Mouse (Mus musculus) gastrocnemius, postnatal 36 days (tissue): Measurements from ENCODE around the gene Irak4. TPM values are rescaled to one million over a fixed set of nuclear protein-coding genes. Genes with fewer than 3 reads are reported as not detected.

Source experiments
- DNase-seq, 2 experiments: peaks; one replicate each; pipeline ENCODE4 v3.0.0; 2022
- intact Hi-C: fragments of 180-260 bp; cut with DNase I; formaldehyde crosslinking; loops from one replicate; pipeline ENCODE4 v1.15.1; 2025
- total RNA-seq, 2 experiments: library from RNA; stranded (reverse); gene quantifications; 2 replicates each; pipeline ENCODE4 v1.2.3; 2021

Gene Irak4
- total RNA-seq, 2 experiments from 2014 or later, result 2.5 to 2.8 TPM

DNA sequence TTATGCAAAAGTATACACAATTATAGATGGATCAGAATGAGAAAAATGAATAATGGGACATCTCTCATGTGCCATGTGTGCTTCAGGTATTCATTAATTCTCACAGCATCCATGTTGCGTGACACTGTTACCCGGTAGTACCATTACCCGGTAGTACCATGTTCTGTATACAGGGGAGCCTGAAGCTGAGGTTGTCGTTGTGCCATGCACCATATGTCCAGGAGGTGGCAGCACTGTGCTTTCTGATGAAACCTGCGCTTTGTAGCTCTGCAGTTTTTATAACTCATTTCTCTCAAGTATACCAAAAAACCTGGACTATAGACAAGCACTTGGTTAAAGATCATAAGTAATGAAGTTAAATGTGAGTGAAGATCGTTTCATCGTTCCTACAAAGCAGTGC is 14.0 kb downstream of the Irak4 start:
- intact Hi-C loops, result loop anchor here (2.0 kb wide), 1 partner anchor 103 kb away; no protein-coding TSS in a partner anchor
- peak; percentile 70 to 83 for DNase-seq

- DNase-seq, result no peak
- intact Hi-C loops, result loop anchor here (2.0 kb wide), 1 partner anchor 48 kb away; no protein-coding TSS in a partner anchor
These were observed 15.6 kb downstream of the Irak4 start for GRCm38 (mm10) chr15:94558895-94559656.

DNA sequence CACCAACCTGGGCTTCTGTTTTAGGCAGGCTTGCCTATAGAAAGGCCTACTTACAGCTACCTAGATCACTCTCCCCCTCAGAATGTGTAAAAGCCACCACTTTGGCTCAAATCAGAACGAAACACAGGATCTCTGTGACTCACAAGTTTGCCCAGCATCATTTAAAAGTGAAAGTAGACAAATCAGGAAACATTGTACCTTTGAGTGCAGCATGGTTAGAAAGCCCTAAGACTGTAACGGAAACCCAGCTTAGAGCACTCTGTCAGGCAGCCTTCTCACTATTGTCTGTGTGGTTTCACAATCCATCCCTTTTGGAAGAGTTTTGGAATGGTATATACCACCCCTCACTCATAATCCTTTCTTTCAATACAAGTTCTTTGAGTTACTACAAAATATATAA is 21.5 kb downstream of the Irak4 start:
- no peak for DNase-seq
- intact Hi-C loops, result no loop called here

DNA sequence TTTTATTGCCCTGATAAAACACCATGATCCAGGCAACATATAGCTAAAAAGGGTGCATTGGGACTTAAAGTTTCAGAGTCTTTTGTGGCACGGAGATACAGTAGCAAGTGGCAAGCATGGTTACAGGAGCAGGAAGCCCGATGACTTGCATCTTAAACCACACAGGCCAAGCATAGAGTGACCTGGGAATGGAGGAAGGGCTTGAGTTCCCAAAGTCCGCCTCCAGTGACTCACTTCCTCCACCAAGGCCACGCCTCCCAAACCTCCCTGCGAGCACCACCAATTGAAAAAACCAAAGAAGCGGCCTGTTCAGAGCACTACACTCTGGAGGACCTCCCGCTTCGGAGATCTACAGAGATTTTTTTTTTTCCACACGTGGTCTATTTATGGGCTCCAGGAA is 22.4 kb downstream of the Irak4 start:
- intact Hi-C loops, result no loop called here
- no peak for DNase-seq

DNA sequence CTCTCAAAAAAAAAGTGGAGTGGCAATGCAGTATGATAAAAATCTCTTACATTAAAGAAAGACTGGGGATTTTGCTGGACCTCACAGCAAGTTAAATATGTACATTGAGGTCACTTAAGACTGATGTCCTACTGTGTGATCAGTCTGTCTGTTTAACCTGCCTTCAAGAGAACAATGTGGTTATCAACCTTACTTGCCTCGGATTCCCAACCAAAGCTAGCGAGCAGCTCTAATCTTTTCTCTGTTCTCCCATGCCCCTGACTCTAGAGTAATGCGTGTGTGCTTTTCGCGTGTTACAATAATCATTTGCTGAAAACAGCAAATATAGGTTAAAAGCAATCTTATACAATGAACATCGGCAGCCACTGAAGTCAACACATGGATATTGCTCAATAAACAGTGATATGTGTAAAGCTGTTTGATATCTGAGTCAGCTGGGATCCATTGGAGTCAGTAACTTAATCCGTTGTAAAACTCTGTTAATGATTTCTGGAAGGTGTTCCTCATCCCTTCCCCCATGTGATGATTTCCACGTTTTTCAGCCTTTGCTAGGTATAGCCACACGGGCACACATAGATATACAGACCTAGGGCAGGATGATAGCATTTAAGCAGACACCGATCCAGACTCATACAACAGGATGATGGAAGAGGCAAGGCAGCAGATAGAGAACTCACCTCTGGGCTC is 25.2 kb downstream of the Irak4 start:
- no peak for DNase-seq
- intact Hi-C loops, result no loop called here

GRCm38 (mm10) chr15:94571501-94571900 is 28.1 kb downstream of the Irak4 start:
- no peak for DNase-seq
- intact Hi-C loops, result no loop called here

DNA sequence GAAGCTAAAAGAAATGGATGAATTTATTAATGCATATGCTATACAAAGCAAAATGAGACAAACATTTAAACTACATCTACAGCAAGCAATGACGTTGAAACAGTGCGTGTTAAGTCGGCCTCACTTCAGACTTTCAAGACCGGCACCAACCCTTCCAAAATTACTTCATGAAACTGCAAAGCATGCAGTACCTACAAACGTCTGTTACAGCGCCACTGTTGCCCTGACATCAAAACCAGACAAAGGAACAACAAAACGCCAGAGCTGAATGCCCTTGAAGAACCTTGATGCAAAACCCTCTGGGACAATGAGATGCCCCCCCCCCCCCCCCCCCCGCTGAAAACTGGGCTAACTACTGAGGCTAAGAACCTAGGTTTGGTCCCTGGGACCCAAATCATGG is 29.3 kb downstream of the Irak4 start:
- intact Hi-C loops, result no loop called here
- no peak for DNase-seq

DNA sequence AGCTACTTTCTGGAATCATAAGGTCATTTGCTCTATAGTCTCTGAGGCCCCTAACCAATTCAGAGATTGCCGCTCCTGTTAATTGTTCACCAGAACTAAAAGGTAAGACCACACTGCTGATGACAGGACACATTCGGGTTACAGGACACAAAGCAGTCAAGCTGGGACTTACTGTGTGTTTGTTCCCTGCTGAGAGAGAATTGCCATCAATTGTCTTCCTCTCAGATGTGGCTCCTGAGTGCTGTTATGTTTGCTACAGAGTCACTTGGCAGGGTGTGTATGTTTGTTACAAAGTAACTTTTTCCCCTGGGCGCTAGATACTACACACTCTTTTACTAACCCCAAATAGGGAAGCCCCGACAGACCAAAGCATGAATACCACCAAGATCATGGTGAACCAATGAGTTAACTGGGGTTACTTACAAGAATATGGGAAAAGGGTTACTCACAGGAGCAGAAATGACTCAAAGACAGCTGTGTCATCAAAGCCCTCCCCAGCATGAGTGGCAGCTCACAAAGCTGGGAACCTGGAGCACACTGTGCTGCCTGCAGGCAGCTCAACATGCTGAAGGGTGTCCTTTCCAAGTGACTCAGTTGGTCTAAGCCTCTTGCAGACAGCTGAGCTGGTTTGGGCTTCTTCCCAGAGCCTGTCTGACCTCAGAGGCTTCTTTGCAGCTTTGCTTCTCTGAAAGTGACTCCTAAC is 31.3 kb downstream of the Irak4 start:
- DNase-seq, result no peak
- intact Hi-C loops, result no loop called here

DNA sequence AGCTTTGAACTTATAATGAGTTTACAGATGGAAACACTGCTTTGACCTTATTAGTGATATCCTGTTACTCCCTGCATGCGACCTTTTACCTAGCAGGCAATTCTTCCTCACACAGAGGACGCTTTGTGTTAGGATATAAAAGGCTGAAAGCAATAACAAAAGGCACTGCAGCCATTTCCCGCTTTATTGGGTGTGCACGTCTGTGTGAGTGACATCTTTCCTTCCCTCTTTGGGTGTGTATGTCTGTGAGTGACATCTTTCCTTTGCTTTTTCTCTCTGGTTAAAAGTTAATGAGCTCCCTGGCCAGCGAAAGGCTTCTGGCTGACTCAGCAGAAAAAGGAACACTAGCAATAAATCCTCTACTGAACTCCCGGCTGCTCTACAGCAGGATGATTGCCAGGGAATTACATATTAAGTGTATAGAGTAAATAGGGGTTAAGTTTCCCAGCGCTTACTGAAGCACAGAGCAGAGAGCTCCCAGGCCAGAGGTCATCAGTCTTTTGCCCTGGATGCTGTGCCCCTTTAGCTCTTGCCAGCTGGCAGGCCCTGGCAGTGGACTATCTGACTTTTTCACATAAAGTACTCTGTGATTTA is 38.7 kb downstream of the Irak4 start:
- intact Hi-C loops, result no loop called here
- DNase-seq, result no peak

- intact Hi-C loops, result no loop called here
- DNase-seq, result no peak
These were observed 39.7 kb downstream of the Irak4 start for GRCm38 (mm10) chr15:94583153-94583552.

DNA sequence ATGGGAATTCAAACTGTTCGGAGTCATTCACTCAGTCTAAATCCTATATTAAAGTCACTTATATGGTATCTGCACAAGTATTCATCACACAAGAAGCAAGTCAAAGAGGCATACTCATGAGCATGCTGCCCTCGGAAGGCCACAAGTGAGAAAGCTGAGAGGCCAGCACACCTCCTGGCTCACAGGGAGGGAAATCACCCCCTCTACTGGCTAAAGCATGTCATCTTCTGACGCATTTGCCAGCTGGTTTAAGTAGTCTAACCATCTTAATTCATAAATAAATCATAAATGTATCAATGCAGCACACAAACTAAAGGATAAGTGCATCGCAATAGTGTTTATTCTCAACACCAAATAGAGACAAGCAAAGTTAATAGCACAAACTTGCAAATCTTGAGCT is 41.3 kb downstream of the Irak4 start:
- intact Hi-C loops, result no loop called here
- no peak for DNase-seq

DNA sequence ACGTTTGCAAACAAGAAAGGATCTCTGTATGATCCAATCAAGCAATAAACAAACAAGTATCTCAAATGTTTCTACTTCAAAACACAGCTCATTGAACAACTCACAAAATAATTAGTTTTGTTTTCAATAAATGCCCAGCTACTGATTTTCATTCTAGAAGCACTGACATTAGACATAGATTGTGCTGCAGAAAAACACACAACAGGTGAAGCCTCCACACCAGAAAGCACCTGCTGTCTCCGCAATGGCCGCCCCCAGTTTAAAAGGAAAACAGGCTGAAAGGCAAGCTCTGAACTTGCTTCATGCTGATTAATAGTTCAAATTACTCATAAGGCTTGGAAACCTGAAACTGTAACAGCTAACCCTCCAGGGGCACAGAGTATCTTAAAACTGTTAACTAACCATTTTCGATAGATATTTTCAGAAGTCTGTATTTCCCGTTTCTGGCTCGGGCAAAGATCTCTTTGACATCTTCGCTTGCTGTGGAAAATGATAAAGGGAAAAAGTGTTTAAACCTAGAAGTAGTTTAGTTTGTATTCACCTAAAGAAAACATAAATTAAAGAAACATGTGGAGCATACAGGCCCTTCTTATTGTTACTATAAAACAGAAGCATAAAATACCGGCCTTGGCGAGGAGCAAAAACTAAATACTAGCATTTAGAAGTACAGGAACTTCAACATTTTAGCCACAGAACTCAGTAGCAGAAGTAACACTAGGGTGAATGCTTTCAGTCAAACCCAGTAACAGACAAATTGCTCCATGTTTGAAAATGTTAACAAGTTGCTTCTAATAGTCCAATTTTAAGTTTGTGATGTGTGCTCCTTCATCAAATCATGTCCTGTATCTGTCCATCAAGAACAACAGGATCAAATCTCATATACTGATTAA is 44.6 kb downstream of the Irak4 start:
- DNase-seq, result no peak
- intact Hi-C loops, result no loop called here

DNA sequence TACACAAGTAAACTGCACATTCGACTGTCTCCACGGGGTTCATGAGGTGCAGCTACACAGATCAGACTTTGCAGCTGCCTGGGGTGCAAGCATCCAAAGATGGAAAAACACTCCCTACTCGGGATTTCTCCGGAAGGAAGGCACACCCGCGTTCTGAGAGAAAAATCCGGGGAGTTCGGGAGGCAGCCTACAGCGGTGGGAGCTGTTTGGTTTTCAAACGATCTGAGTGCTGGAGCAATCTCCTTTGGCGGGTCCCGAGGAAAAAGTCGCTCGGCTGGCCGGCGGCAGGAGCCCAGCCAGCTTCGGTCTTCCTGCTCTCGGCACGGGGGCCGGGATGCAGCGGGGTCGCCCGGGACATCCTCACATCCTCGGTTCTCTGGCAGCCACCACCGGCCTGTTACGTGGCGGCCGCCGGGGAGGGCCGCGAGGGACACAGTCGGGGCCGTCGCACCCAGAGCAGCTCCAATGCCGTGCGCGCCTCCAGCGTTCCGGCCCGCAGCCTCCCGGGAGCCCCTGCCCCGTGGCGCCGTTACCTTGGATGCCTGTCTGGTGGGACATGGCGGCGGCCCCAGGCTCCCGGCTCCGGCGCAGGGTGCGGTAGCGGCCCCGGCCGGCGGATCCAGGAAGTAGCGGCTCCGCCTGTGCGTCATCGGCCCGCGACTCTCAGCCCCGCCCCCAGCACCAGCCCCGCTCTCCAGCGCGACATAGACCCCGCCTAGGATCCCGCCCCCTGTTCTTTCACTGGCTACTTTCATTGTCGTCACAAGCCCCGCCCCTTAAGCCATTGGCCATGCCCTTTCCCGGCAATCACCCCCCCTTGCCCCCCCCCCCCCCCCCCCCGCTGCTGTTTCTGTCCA is 46.0 kb downstream of the Irak4 start, which contains the start of gene Twf1:
TSS of gene Twf1 (minus strand) at position 671 of the 857 bp plus-strand sequence.
- intact Hi-C loops, result no loop called here
- peak; percentile 95 to 98 for DNase-seq

- intact Hi-C loops, result no loop called here
- DNase-seq, result no peak
These were observed 46.6 kb downstream of the Irak4 start for GRCm38 (mm10) chr15:94590083-94590482.

DNA sequence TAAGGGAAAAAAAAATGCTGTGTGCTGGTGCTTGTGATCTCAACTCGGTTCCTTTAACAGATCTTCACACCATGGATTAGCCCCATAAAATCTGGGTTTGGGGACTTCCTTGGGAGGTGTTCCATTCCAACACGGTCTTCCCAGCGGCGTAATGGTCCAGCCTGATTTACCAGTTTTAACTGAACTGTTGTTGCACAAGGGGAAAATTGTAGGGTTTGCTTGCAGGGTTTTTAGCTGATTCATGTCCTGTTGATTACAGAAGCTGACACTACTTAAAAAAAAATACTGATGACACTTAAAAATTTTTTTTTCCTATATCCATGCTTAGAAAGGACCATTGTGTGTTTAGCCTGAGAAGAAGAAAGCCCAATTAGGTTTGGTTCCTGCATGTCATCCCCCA is 47.9 kb downstream of the Irak4 start:
- intact Hi-C loops, result no loop called here
- DNase-seq, result no peak

- intact Hi-C loops, result no loop called here
- DNase-seq, result no peak
These were observed 50.1 kb downstream of the Irak4 start for GRCm38 (mm10) chr15:94593586-94593985.

DNA sequence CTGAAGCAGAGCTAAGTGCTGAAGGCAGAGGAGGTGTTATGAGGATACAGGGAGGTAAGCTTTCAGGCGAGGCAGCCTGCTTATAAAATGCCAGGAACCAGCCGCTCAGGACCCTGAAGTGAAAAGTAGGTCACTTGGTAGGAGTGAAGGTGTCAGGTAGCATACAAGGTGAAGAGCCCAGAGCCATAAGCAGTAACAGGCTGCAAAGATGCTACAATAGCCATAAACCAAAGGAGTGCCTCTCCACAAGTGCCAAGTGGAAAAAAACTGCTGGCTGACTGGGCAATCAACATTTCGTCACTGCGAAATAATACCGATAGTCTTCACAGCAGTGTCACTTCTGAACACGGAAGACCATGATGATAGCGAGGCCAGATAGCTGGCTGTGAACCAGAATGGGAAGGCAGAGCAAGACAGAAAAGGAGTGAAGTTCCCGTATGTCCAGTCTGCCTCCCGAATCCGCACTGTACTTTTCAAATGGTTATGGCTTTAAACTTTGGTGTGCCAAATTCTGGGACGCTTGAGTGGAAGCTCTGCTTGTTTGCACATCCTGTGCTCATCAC is 56.8 kb downstream of the Irak4 start:
- DNase-seq, result no peak
- intact Hi-C loops, result no loop called here

- DNase-seq, result peak in 1 of 2 experiments; percentile 38
- intact Hi-C loops, result no loop called here
These were observed 57.9 kb downstream of the Irak4 start for GRCm38 (mm10) chr15:94601339-94601738.

- intact Hi-C loops, result no loop called here
- no peak for DNase-seq
These were observed 59.0 kb downstream of the Irak4 start for GRCm38 (mm10) chr15:94602441-94602840.
